ENCODE assay signal across 8 mouse cellular contexts in the genomic region with DNA sequence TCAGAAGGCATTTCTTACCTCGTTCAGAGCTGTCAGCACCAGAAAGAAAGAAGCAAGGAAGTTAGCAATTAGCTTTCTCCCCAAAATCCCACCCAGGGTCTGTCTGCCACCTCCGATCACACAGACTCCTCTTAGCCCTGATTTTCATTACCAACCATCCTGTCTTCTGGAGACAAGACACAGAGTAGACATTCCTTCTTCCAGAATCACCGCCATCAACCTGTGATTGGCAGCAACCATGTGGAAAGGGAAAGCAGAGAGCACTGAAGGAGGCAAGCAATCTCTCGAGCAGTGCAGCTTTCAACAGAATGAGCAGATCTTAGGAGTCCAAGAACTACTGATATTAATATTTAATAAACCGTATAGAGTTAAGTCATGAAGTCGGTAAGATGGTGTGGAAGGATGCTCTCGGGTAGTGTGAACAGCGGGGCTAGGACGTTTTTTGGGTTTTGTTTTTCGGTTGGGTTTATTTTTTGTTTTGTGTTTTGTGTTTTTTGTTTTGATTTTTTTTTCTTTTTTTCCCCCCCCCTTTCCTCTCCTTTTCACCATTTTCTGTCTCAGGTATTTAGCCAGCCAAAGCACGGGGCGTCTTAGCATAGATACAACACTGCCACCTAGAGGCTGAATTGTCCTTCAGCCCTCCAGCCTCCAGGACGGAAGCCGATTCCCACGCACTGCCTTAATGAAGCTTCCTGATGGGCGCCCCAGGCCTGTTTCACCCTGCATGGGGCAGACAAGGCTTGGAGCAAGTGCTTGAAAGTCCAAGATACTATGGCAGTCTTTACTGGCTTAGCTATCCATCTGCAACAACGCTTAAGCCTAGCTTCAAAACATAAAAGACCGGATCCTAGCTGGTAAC.
DNase-seq lines count a peak whose midpoint lies in the region; ATAC-seq and TF ChIP-seq lines count a peak whose summit lies in the region.

No protein-coding gene starts in this region.

- WGBS in forebrain, postnatal 0 days, result 20% methylated on average over 18 of the region's 18 CpGs
- WGBS in hindbrain, embryonic 12.5 days, result 36% methylated on average over 18 of the region's 18 CpGs
- 36% methylated on average over 18 of the region's 18 CpGs for WGBS in lung, postnatal 0 days

- H3K27ac ChIP-seq in forebrain, postnatal 0 days (ENCODE audit: low read depth, low read length), result peak overlapping the region; percentile 72
- peak overlapping the region; percentile 75 for H3K27ac ChIP-seq in hindbrain, embryonic 12.5 days
- H3K27ac ChIP-seq in lung, postnatal 0 days (ENCODE audit: low read length), result no peak overlapping the region

- peak overlapping the region; percentile 11; the same call in 1 of the 2 replicates for H3K4me3 ChIP-seq in forebrain, postnatal 0 days (ENCODE audit: low read depth, low read length)
- no peak overlapping the region for H3K4me3 ChIP-seq in hindbrain, embryonic 12.5 days
- H3K4me3 ChIP-seq in lung, postnatal 0 days (ENCODE audit: low read depth, low read length), result no peak overlapping the region

- TF ChIP-seq EP300 in lung, postnatal 0 days (IDR thresholded peaks at IDR 0.05), result no peak

- DNase-seq in R1 (ENCODE audit: low read depth, low spot score), result peak; percentile 78
- DNase-seq in cerebellum, adult 18-20 months, result peak; percentile 67 to 69
- DNase-seq in forebrain, postnatal 0 days, result peak; percentile 96
- peak; percentile 59 for DNase-seq in layer of hippocampus, adult 9-10 months (ENCODE audit: low spot score)
- DNase-seq in lung, postnatal 0 days (ENCODE audit: low spot score), result peak; percentile 74
- peak; percentile 77 for DNase-seq in right cerebral cortex, adult 18-20 months

- H3K36me3 ChIP-seq in forebrain, postnatal 0 days (ENCODE audit: insufficient read depth), result no peaks in the 10 kb centered on the region
- no peaks in the 10 kb centered on the region for H3K36me3 ChIP-seq in hindbrain, embryonic 12.5 days
- no peaks in the 10 kb centered on the region for H3K36me3 ChIP-seq in lung, postnatal 0 days (ENCODE audit: insufficient read depth, low read length)

- no peaks in the 10 kb centered on the region for H3K27me3 ChIP-seq in forebrain, postnatal 0 days (ENCODE audit: insufficient read depth, low read length)
- no peaks in the 10 kb centered on the region for H3K27me3 ChIP-seq in hindbrain, embryonic 12.5 days
- H3K27me3 ChIP-seq in lung, postnatal 0 days (replicated peaks; ENCODE audit: insufficient read depth, low read length), result no peaks in the 10 kb centered on the region

- H3K9me3 ChIP-seq in forebrain, postnatal 0 days (ENCODE audit: low read length), result no peaks in the 10 kb centered on the region
- no peaks in the 10 kb centered on the region for H3K9me3 ChIP-seq in hindbrain, embryonic 12.5 days (replicated peaks)
- H3K9me3 ChIP-seq in lung, postnatal 0 days (ENCODE audit: low read length), result no peaks in the 10 kb centered on the region

- peaks cover 7% of the 10 kb centered on the region; the same call in 1 of the 2 replicates for H3K4me1 ChIP-seq in forebrain, postnatal 0 days (ENCODE audit: insufficient read depth)
- H3K4me1 ChIP-seq in hindbrain, embryonic 12.5 days, result peaks cover 6% of the 10 kb centered on the region; the same call in 1 of the 2 replicates
- H3K4me1 ChIP-seq in lung, postnatal 0 days (ENCODE audit: insufficient read depth, low read depth, low read length), result no peaks in the 10 kb centered on the region

- peak; percentile 95 for ATAC-seq in forebrain, postnatal 0 days
- peak; percentile 93 for ATAC-seq in hindbrain, embryonic 12.5 days (ENCODE audit: low FRiP score)
- ATAC-seq in lung, postnatal 0 days, result no peak
- ATAC-seq in megakaryocyte-erythroid progenitor cell, adult 5-6 weeks (replicated peaks; ENCODE audit: low FRiP score, low TSS enrichment, poor library complexity, severe bottlenecking), result no peak

- H3K9ac ChIP-seq in forebrain, postnatal 0 days, result peak overlapping the region; percentile 34; the same call in 1 of the 2 replicates
- no peak overlapping the region for H3K9ac ChIP-seq in hindbrain, embryonic 12.5 days
- H3K9ac ChIP-seq in lung, postnatal 0 days (replicated peaks; ENCODE audit: low read depth), result no peak overlapping the region

- H3K4me2 ChIP-seq in forebrain, postnatal 0 days (ENCODE audit: low read depth), result peak overlapping the region; percentile 44
- H3K4me2 ChIP-seq in hindbrain, embryonic 12.5 days (replicated peaks), result peak overlapping the region; percentile 36
- no peak overlapping the region for H3K4me2 ChIP-seq in lung, postnatal 0 days (replicated peaks; ENCODE audit: low read depth, low read length)

- peak; percentile 93 for TF ChIP-seq CTCF in forebrain, postnatal 0 days (IDR thresholded peaks at IDR 0.05; ENCODE audit: low read depth)
- TF ChIP-seq CTCF in lung, postnatal 0 days (IDR thresholded peaks at IDR 0.05), result peak; percentile 85

Comparison
In these comparisons a context has a peak if more than half of its experiments do, and no peak if none do; other contexts are left out.
1. ATAC-seq: peak in forebrain, postnatal 0 days (single experiment) and hindbrain, embryonic 12.5 days (single experiment); none in lung, postnatal 0 days (single experiment) and megakaryocyte-erythroid progenitor cell, adult 5-6 weeks (single experiment).
2. Peak in every context shown above with its lines, with median percentiles within 50 percentile points of each other: DNase-seq.